Mouse (Mus musculus): ENCODE data around the gene Clic5.

Clic5 gene

GRCm38 (mm10) chr17:44192981-44193380 lies 4.6 kb downstream of the Clic5 start:
- no peak for DNase-seq (ENCODE audit: low spot score in 2 of 2)

GRCm38 (mm10) chr17:44199158-44199557 lies 10.8 kb downstream of the Clic5 start:
- no peak for DNase-seq (ENCODE audit: low spot score in 2 of 2)

- DNase-seq (ENCODE audit: low spot score in 2 of 2) = no peak
Observed at GRCm38 (mm10) chr17:44202952-44203351, 14.6 kb downstream of the Clic5 start.

- DNase-seq (ENCODE audit: low spot score in 2 of 2) = no peak
Observed at GRCm38 (mm10) chr17:44204787-44205186, 16.4 kb downstream of the Clic5 start.

DNA sequence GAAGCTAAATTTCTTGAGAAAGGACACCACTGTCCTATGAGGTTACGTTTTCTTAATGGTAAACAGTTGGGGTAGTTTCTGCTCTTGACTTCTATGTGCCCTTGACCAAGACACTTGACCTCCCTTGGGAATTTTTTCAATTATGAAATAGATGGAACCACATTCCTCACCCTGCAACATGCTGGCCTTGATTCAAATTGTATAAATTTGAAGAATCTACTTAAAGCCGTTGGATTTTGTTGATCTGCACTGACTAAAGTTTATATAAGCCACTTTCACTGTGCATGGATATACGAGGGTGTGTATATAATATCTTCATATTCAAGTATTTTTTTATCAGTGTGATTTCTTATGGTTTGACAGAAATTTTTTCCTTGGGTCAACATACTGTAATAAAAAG lies 17.2 kb downstream of the Clic5 start:
- no peak for DNase-seq (ENCODE audit: low spot score in 2 of 2)

GRCm38 (mm10) chr17:44208900-44209299 lies 20.5 kb downstream of the Clic5 start:
- no peak for DNase-seq (ENCODE audit: low spot score in 2 of 2)

DNA sequence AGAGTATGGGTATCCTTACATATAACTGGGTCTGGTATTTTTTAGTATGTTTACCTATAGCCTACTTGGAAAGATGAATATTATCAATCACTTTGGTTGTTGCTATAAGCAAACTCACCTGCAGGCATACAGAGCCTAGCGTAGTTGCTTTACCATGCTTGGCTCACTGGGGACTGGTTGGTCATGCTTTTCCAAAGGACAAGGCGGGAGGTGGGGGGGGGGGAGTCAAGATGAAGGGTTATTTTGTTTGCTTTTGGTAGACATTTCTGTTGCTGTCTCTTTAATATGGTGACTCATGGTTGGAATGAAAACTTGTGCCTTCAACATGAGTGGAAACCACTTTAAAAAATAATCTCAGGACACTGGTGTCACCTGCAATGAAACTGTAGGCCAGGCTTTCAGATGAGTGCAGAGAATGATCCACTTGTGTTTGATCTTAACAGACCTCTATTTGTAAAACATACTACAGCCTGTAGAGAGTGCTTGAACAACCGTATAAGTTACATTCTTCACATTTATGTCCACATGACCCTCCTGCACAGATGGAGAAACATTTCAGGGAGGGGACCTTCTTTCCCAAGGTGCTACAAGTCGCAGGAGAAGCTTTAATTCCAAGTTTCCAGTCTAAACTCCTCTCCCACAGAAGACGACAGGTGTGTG lies 24.7 kb downstream of the Clic5 start:
- DNase-seq (ENCODE audit: low spot score in 2 of 2) = no peak

DNA sequence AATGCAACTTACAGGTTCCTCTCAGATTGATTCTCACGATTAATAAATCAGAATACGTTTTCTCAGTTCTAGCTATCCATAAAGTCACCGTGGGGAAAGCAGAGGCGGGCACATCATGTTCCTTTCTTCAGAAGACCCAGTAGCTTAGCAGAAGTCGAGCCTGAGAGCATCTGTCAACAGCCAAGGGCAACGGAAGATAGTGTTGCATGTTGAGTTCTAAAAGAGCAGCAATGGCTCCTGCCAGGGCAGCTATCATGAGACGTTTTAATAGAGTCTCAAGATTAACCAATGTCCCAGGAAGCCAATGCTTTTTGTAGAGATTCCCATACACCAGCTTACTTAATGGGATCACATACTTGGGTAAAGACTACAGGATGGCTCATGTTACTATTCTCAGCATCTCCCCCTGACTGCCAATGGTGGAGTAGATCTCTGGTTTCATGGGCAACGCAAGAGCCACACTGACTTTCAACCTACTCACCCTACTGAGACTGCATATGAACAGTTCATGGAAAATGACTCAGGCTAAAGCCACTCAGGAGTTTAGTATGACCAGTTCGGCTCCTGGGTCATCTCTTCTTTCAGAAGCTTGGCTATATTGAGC lies 26.9 kb downstream of the Clic5 start:
- no peak for DNase-seq (ENCODE audit: low spot score in 2 of 2)

GRCm38 (mm10) chr17:44217185-44217584 lies 28.8 kb downstream of the Clic5 start:
- DNase-seq (ENCODE audit: low spot score in 2 of 2) = no peak

DNA sequence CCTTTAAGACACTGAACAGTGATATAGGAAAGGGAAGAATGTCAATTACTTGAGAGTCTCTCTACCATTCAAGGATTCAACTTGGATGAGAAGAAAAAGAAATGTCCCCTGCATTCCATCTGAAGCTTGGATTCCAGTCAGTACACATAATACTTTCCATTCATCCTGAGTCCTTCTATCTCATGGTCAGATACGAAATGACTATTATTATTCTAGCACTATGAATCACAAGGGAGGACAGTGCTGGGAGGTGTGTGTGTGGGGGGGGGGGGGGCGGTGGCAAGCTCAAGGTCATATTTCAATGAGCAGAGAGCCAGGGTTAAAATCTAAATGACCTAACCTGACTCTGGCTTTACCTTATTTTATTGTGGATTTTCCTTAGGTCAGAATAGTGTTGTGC lies 31.6 kb downstream of the Clic5 start:
- DNase-seq (ENCODE audit: low spot score in 2 of 2) = no peak

GRCm38 (mm10) chr17:44228428-44228827 lies 40.0 kb downstream of the Clic5 start:
- DNase-seq (ENCODE audit: low spot score in 2 of 2) = no peak

GRCm38 (mm10) chr17:44230083-44230482 lies 41.7 kb downstream of the Clic5 start:
- no peak for DNase-seq (ENCODE audit: low spot score in 2 of 2)

DNA sequence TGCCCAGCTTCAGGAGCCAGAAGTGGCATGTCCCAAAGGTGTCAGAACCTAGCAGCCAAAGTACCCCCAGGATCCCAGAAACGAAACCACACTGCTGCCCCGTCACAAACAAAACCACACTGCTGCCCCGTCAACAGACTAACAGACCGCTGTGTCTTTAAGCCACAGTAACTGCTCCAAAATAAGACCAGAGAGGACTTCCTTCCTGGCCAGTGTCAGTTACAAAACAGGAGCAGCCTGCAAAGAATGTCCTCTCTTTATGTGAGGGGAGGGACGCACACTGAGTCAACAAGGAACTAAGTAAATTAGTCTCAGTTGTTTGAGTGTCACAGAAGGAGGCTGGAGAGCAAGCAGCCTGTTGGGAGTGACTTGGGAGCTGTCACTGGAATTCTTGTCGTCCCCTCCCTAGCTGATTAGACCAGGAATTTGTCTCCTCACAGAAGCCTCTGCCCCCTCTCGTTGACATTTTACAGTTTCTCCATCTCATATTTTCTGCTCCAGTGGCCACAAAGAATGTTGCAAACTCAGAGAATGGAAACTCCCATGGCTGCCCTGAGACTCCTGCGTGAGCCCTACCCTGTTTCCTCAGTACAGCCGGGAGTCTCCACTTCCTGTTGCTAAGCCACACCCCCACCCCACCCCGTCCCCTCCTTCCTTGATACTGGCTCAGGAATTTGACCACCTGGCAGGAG lies 50.8 kb downstream of the Clic5 start:
- no peak for DNase-seq (ENCODE audit: low spot score in 2 of 2)

- no peak for DNase-seq (ENCODE audit: low spot score in 2 of 2)
Observed at GRCm38 (mm10) chr17:44240742-44241141, 52.4 kb downstream of the Clic5 start.

DNA sequence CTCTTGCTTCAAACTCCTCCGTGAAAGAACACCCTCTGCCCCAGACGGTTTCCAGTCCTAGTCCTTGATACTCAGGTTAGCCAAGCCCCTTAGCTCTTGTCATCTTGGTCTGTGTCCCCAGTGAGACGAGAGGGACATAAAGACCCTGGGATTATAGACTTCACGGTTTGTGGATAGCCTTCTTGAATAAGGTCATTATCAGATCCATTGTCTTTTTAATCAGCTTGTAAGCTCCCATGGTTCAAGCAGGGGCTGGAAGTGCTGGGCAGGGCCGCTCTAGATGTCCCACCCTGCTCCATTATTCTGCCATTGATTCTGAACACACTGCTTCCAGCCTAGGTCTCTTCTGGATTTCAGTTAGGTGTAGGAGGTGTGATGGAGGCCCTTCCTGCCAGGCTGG lies 55.7 kb downstream of the Clic5 start:
- DNase-seq (ENCODE audit: low spot score in 2 of 2) = no peak

- DNase-seq (ENCODE audit: low spot score in 2 of 2) = no peak
Observed at GRCm38 (mm10) chr17:44244625-44245024, 56.2 kb downstream of the Clic5 start.

GRCm38 (mm10) chr17:44246153-44246700 lies 57.8 kb downstream of the Clic5 start:
- no peak for DNase-seq (ENCODE audit: low spot score in 2 of 2)

- no peak for DNase-seq (ENCODE audit: low spot score in 2 of 2)
Observed at GRCm38 (mm10) chr17:44249544-44249943, 61.2 kb downstream of the Clic5 start.

- no peak for DNase-seq (ENCODE audit: low spot score in 2 of 2)
Observed at GRCm38 (mm10) chr17:44252653-44253052, 64.3 kb downstream of the Clic5 start.

GRCm38 (mm10) chr17:44254698-44255097 lies 66.3 kb downstream of the Clic5 start:
- DNase-seq (ENCODE audit: low spot score in 2 of 2) = no peak

- DNase-seq (ENCODE audit: low spot score in 2 of 2) = peak; percentile 32 to 77
Observed at GRCm38 (mm10) chr17:44256583-44256982, 68.2 kb downstream of the Clic5 start.

DNA sequence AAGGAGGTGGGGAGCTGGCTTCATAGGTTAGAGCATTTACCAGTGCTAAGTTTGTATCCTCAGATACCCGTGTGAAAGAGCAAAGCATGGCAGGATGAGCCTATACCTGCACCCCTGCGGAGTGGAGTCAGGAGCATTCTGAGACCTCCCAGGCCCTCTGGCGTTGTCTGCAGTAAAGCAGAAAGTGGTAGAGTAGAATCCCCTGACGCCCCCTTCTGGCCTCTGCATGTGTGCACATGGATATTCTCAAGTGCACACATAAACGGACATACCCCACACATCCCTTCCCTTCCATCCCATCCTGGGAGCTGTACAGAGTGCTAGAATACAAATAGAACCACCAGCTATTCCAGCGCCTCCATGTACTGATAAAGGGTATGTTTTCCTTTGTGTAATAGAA lies 70.9 kb downstream of the Clic5 start:
- no peak for DNase-seq (ENCODE audit: low spot score in 2 of 2)

Data from spleen, postnatal 10 days (tissue).